Mouse (Mus musculus) neural tube, postnatal 0 days (tissue): Measurements from ENCODE around the gene Gm9573. TPM values are rescaled to one million over a fixed set of nuclear protein-coding genes. Genes with fewer than 3 reads are reported as not detected.

Experiments
- polyA plus RNA-seq: library from polyadenylated mRNA; unstranded; fragments of >200 nt; fragmentation: Nextera tagmentation; extraction: Ambion mirVana; gene quantifications from 2 replicates; pipeline ENCODE4 v1.2.1, GENCODE M21; 2015

Gene Gm9573
- not detected in 2 replicates for polyA plus RNA-seq

DNA sequence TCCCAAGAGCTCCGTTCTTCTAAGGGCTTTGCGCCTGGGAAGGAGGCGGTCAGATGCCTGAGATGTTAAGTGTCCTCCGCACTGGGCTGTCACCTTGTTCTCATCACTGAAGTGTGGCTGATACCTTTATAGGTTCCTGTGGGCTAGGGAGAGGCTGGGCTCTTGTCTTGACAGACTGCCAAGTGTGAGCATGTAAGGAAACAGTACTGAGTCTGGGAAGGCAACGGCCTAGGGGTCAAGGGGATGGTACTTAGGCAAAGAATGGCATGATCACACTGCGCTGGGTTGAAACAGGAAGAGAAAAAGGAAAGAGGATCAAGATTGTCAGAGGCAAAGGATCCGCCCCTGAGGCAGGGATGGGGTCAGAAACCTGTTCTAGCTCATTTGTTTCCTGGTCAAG is at the start of gene Gm9573:
Gene Gm9573 (minus strand): TSS at position 101 of the 400 bp plus-strand sequence.

GRCm38 (mm10) chr17:35673416-35674035 is 47.1 kb upstream of the Gm9573 start, which contains the start of gene Gtf2h4:
TSS of gene Gtf2h4 (minus strand) at chr17:35673739.

GRCm38 (mm10) chr17:35667334-35668065 is 41.1 kb upstream of the Gm9573 start, which contains the start of gene Vars2:
TSS of gene Vars2 (minus strand) at chr17:35667592.

GRCm38 (mm10) chr17:35643609-35644236 is 17.3 kb upstream of the Gm9573 start, which contains the start of gene Mucl3:
TSS of gene Mucl3 (minus strand) at chr17:35643695.

DNA sequence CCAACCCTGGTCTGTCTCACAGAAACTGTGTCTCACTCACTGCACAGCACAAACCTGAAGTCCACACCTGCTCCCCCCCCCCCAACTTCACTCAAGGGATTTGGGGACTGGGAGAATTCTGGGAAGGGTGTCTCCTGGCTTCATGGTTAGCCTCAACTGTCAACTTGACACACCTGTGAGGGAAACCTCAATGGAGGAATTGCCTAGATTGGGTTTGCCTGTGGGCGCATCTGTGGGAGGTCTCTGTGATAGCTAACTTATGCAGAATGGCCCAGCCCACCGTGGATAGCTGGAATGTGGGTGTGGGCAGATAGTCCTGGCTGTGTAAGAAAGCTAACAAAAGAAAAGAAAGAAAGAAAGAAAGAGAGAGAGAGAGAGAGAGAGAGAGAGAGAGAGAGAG is 25.2 kb downstream of the Gm9573 start, which contains the start of gene Sfta2:
Gene Sfta2 (plus strand): TSS at position 301 of the 400 bp plus-strand sequence.

Other genes with a start within 250 kb of the Gm9573 start
- 0.97 and 1.9 TPM in 2 replicates for gene H2-Q4, start 247.0 kb downstream of the Gm9573 start, polyA plus RNA-seq
- gene H2-Q6, start 201.8 kb downstream of the Gm9573 start, polyA plus RNA-seq = 0.92 and 1.9 TPM in 2 replicates
- 4.0 and 6.8 TPM in 2 replicates for gene H2-Q7, start 187.5 kb downstream of the Gm9573 start, polyA plus RNA-seq
- gene H2-Q10, start 156.5 kb downstream of the Gm9573 start, polyA plus RNA-seq = 0.56 and 0.66 TPM in 2 replicates
- gene Pou5f1, start 120.6 kb downstream of the Gm9573 start, polyA plus RNA-seq = not detected in 2 replicates
- gene Tcf19, start 109.8 kb downstream of the Gm9573 start, polyA plus RNA-seq = 10.5 and 11.8 TPM in 2 replicates
- gene Cchcr1, start 109.5 kb downstream of the Gm9573 start, polyA plus RNA-seq = 2.6 and 3.4 TPM in 2 replicates
- 0.28 and 0.44 TPM in 2 replicates for gene Psors1c2, start 93.4 kb downstream of the Gm9573 start, polyA plus RNA-seq
- gene Cdsn, start 74.5 kb downstream of the Gm9573 start, polyA plus RNA-seq = 0.05 TPM in 1 of 2 replicates, not detected in the other
- gene 2300002M23Rik, start 59.2 kb downstream of the Gm9573 start, polyA plus RNA-seq = not detected in 2 replicates
- not detected in 2 replicates for gene Sfta2, start 25.1 kb downstream of the Gm9573 start, polyA plus RNA-seq
- gene Mucl3, start 17.1 kb upstream of the Gm9573 start, polyA plus RNA-seq = 0.08 TPM in 1 of 2 replicates, not detected in the other
- gene Vars2, start 41.0 kb upstream of the Gm9573 start, polyA plus RNA-seq = 11.0 and 15.0 TPM in 2 replicates
- 23.4 and 23.8 TPM in 2 replicates for gene Gtf2h4, start 47.1 kb upstream of the Gm9573 start, polyA plus RNA-seq
- gene Ddr1, start 78.0 kb upstream of the Gm9573 start, polyA plus RNA-seq = 66.1 and 70.3 TPM in 2 replicates
- gene Ier3, start 195.0 kb upstream of the Gm9573 start, polyA plus RNA-seq = 24.1 and 25.1 TPM in 2 replicates
- gene Flot1, start 196.6 kb upstream of the Gm9573 start, polyA plus RNA-seq = 167 and 180 TPM in 2 replicates
- 1,086 and 1,211 TPM in 2 replicates for gene Tubb5, start 211.7 kb upstream of the Gm9573 start, polyA plus RNA-seq
- 3.8 and 4.1 TPM in 2 replicates for gene Mdc1, start 214.9 kb upstream of the Gm9573 start, polyA plus RNA-seq
- 18.0 and 21.8 TPM in 2 replicates for gene Nrm, start 234.7 kb upstream of the Gm9573 start, polyA plus RNA-seq
- gene Ppp1r18, start 239.0 kb upstream of the Gm9573 start, polyA plus RNA-seq = 17.5 and 17.9 TPM in 2 replicates